Mouse (Mus musculus) right cerebral cortex, postnatal 14 days (tissue): ENCODE results near the gene Als2cr12.
"Not testable (repeated sequence)": the region's sequence is repeated elsewhere in the genome, so short reads cannot be mapped to it uniquely, and the experiment has no call there.

Experiments
- DNase-seq: peaks from one replicate; pipeline ENCODE4 v3.0.0; 2022

Gene Als2cr12

DNA sequence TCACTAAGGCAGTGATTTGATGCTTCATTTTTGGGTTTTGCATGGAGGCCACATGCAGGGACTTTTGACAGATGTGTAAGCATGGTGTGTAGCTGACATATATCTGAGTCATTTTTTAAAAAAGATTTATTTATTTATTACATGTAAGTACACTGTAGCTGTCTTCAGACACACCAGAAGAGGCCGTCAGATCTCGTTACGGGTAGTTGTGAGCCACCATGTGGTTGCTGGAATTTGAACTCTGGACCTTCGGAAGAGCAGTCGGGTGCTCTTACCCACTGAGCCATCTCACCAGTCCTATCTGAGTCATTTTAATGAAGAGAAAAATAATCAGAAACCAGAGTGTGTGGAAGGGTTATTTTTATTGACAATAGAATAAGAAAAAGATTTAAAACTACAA lies 86.2 kb downstream of the Als2cr12 start:
- DNase-seq: not testable (repeated sequence)

DNA sequence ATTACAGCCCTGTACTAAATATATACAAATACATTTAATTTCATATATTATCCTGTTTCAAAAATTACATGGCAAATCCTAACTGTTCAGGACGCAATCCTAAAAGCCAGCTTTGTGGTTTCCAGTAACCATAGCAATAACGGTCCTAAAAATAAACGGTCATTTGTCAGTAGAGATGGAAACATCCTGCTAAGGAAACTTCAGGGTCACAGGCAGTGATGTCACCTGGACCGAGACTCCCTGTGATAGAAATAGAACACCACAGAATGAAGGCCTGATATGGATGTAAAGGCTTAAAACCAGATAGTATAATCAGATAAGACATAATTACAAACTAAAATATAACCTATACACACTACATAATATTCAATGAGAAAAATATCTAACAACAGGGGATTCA lies 92.1 kb downstream of the Als2cr12 start:
- DNase-seq: no peak

- DNase-seq: no peak
Measured at GRCm38 (mm10) chr1:58602681-58603080, 93.1 kb downstream of the Als2cr12 start.
